Mouse (Mus musculus) right cerebral cortex, adult 18-20 months (tissue): Measurements from ENCODE around the gene Cyld.

Source experiments
- DNase-seq: peaks from one replicate; pipeline ENCODE4 v3.0.0; 2022; ENCODE audit warnings: mixed read lengths

Cyld gene

GRCm38 (mm10) chr8:88793746-88794614 lies 97.2 kb downstream of the Cyld start:
- peak; percentile 14 for DNase-seq

GRCm38 (mm10) chr8:88794615-88794907 lies 97.7 kb downstream of the Cyld start:
- DNase-seq = no peak

- no peak for DNase-seq
Observed at GRCm38 (mm10) chr8:88795896-88796295, 99.1 kb downstream of the Cyld start.

GRCm38 (mm10) chr8:88796651-88797050 lies 99.8 kb downstream of the Cyld start:
- no peak for DNase-seq
